Comparison of ENCODE assay signal across 8 mouse cellular contexts in genomic region chr10:70963599-70964193, GRCm38 (mm10).
DNase-seq lines count a peak whose midpoint lies in the region; ATAC-seq and TF ChIP-seq lines count a peak whose summit lies in the region.

No protein-coding gene starts in this region.

- peak; percentile 66 for TF ChIP-seq CTCF in liver, postnatal 0 days (IDR thresholded peaks at IDR 0.05; ENCODE audit: low read depth)

- H3K36me3 ChIP-seq in forebrain, embryonic 13.5 days (ENCODE audit: poor library complexity, severe bottlenecking): no peaks in the 10 kb centered on the region
- no peaks in the 10 kb centered on the region for H3K36me3 ChIP-seq in forebrain, embryonic 12.5 days (replicated peaks)
- no peaks in the 10 kb centered on the region for H3K36me3 ChIP-seq in liver, postnatal 0 days (replicated peaks; ENCODE audit: insufficient read depth, low read length)
- H3K36me3 ChIP-seq in liver, embryonic 12.5 days: no peaks in the 10 kb centered on the region

- TF ChIP-seq EP300 in liver, postnatal 0 days (IDR thresholded peaks at IDR 0.05; ENCODE audit: low read depth): no peak

- no peak for DNase-seq in liver, postnatal 0 days
- peak; percentile 58 for DNase-seq in brain, embryonic 18.5 days (ENCODE audit: low read depth, low spot score)
- peak; percentile 56 for DNase-seq in heart, postnatal 4 days
- peak; percentile 30 for DNase-seq in retina, adult 2 months (ENCODE audit: low read depth, low spot score)
- no peak for DNase-seq in gastrocnemius, postnatal 36 days

- no peaks in the 10 kb centered on the region for H3K27me3 ChIP-seq in forebrain, embryonic 13.5 days
- H3K27me3 ChIP-seq in forebrain, embryonic 12.5 days: no peaks in the 10 kb centered on the region
- no peaks in the 10 kb centered on the region for H3K27me3 ChIP-seq in liver, postnatal 0 days (ENCODE audit: insufficient read depth, low read length)
- H3K27me3 ChIP-seq in liver, embryonic 12.5 days (replicated peaks): no peaks in the 10 kb centered on the region

- H3K4me1 ChIP-seq in forebrain, embryonic 13.5 days: no peaks in the 10 kb centered on the region
- no peaks in the 10 kb centered on the region for H3K4me1 ChIP-seq in forebrain, embryonic 12.5 days
- no peaks in the 10 kb centered on the region for H3K4me1 ChIP-seq in liver, postnatal 0 days (ENCODE audit: insufficient read depth)
- H3K4me1 ChIP-seq in liver, embryonic 12.5 days: no peaks in the 10 kb centered on the region

- H3K4me3 ChIP-seq in forebrain, embryonic 13.5 days: no peak overlapping the region
- H3K4me3 ChIP-seq in forebrain, embryonic 12.5 days (replicated peaks): no peak overlapping the region
- no peak overlapping the region for H3K4me3 ChIP-seq in liver, postnatal 0 days (ENCODE audit: low read depth, low read length)
- H3K4me3 ChIP-seq in liver, embryonic 12.5 days: no peak overlapping the region

- no peaks in the 10 kb centered on the region for H3K9me3 ChIP-seq in forebrain, embryonic 13.5 days (replicated peaks)
- no peaks in the 10 kb centered on the region for H3K9me3 ChIP-seq in forebrain, embryonic 12.5 days
- no peaks in the 10 kb centered on the region for H3K9me3 ChIP-seq in liver, postnatal 0 days (ENCODE audit: low read length)
- H3K9me3 ChIP-seq in liver, embryonic 12.5 days (replicated peaks): peaks cover 13% of the 10 kb centered on the region; the same call in 1 of the 2 replicates

- intact Hi-C loops in gastrocnemius, postnatal 36 days (cut with DNase I): loop anchor here (10.0 kb wide), 1 partner anchor 649 kb away; no protein-coding TSS in a partner anchor

- no peak overlapping the region for H3K4me2 ChIP-seq in forebrain, embryonic 13.5 days
- no peak overlapping the region for H3K4me2 ChIP-seq in forebrain, embryonic 12.5 days
- no peak overlapping the region for H3K4me2 ChIP-seq in liver, postnatal 0 days (ENCODE audit: low read depth, low read length)
- H3K4me2 ChIP-seq in liver, embryonic 12.5 days: no peak overlapping the region

- peak; percentile 50 for ATAC-seq in forebrain, embryonic 13.5 days
- no peak for ATAC-seq in forebrain, embryonic 12.5 days (ENCODE audit: low FRiP score)
- ATAC-seq in liver, postnatal 0 days: no peak
- ATAC-seq in liver, embryonic 12.5 days: no peak

- H3K9ac ChIP-seq in forebrain, embryonic 13.5 days: no peak overlapping the region
- no peak overlapping the region for H3K9ac ChIP-seq in forebrain, embryonic 12.5 days
- H3K9ac ChIP-seq in liver, postnatal 0 days (replicated peaks): no peak overlapping the region
- no peak overlapping the region for H3K9ac ChIP-seq in liver, embryonic 12.5 days

- 58% methylated on average over 8 of the region's 8 CpGs for WGBS in forebrain, embryonic 13.5 days
- 52% methylated on average over 8 of the region's 8 CpGs for WGBS in forebrain, embryonic 12.5 days
- 48% methylated on average over 8 of the region's 8 CpGs for WGBS in liver, postnatal 0 days (ENCODE audit: insufficient replicate concordance)
- WGBS in liver, embryonic 12.5 days (ENCODE audit: insufficient replicate concordance): 46% methylated on average over 8 of the region's 8 CpGs

- no peak overlapping the region for H3K27ac ChIP-seq in forebrain, embryonic 13.5 days
- no peak overlapping the region for H3K27ac ChIP-seq in forebrain, embryonic 12.5 days
- no peak overlapping the region for H3K27ac ChIP-seq in liver, postnatal 0 days (ENCODE audit: low read depth)
- H3K27ac ChIP-seq in liver, embryonic 12.5 days: no peak overlapping the region

Comparison
In these comparisons a context has a peak if more than half of its experiments do, and no peak if none do; other contexts are left out.
1. DNase-seq: peak in brain, embryonic 18.5 days (single experiment), heart, postnatal 4 days (single experiment) and retina, adult 2 months (single experiment); none in liver, postnatal 0 days (single experiment) and gastrocnemius, postnatal 36 days (0 of 2).